ENCODE assay signal across 9 mouse cellular contexts in the genomic region with DNA sequence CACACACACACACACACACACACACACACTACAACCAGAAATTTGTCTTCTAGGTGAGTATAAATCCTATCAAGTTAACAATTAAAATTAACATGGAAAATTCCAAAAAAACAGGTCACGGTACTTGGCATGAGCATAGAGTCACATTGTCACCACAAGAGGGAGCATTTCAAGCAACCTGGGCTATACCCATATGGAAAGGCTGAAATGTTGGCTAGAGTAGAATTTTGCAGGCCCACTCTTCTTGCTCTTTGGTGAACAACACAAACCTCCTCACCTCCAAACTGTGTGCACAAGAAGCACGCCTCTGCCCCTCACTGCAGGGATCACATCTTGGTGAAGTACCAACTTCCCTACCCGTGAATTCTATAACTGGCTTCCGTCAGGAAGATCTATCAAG. TPM values are rescaled to one million over a fixed set of nuclear protein-coding genes. Genes with fewer than 3 reads are reported as not detected.
DNase-seq lines count a peak whose midpoint lies in the region; ATAC-seq lines count a peak whose summit lies in the region.
"Had no signal": no experiment of that assay in that cellular context is flagged by ENCODE, and none has a peak within 500 bp of the region (broad histone marks: within the 10 kb centered on the region; RNA-seq: fewer than 3 reads in every experiment).

No protein-coding gene starts in this region.

- H3K27ac ChIP-seq in midbrain, embryonic 10.5 days (replicated peaks): no peak overlapping the region
- H3K27ac ChIP-seq in midbrain, embryonic 15.5 days: no peak overlapping the region
- H3K27ac ChIP-seq: heart, embryonic 15.5 days had no signal

- H3K4me3 ChIP-seq in midbrain, embryonic 10.5 days: no peak overlapping the region
- H3K4me3 ChIP-seq in midbrain, embryonic 15.5 days: no peak overlapping the region
- H3K4me3 ChIP-seq: heart, embryonic 15.5 days had no signal

- H3K36me3 ChIP-seq in midbrain, embryonic 10.5 days: no peaks in the 10 kb centered on the region
- no peaks in the 10 kb centered on the region for H3K36me3 ChIP-seq in midbrain, embryonic 15.5 days (replicated peaks)
- H3K36me3 ChIP-seq: heart, embryonic 15.5 days had no signal

- no peak for ATAC-seq in midbrain, embryonic 15.5 days (replicated peaks)

- DNase-seq in adrenal gland, adult 2 months: peak; percentile 44
- DNase-seq in adrenal gland, postnatal 4 days (ENCODE audit: low spot score in 2 of 2): no peak
- peak; percentile 27 for DNase-seq in midbrain, embryonic 10.5 days (ENCODE audit: low spot score)
- peak; percentile 54 to 56 for DNase-seq in cerebellum, adult 18-20 months
- DNase-seq in kidney, adult 9 months: peak; percentile 61
- peak; percentile 33 for DNase-seq in retina, postnatal 7 days (ENCODE audit: low read depth, low spot score)
- no peak for DNase-seq in spleen, postnatal 4 days (ENCODE audit: low spot score in 2 of 2)

- H3K9ac ChIP-seq in midbrain, embryonic 15.5 days: no peak overlapping the region
- H3K9ac ChIP-seq: heart, embryonic 15.5 days had no signal

- H3K4me2 ChIP-seq in midbrain, embryonic 15.5 days: no peak overlapping the region
- H3K4me2 ChIP-seq: heart, embryonic 15.5 days had no signal

- peaks cover 22% of the 10 kb centered on the region for H3K4me1 ChIP-seq in midbrain, embryonic 10.5 days
- peaks cover 22% of the 10 kb centered on the region for H3K4me1 ChIP-seq in midbrain, embryonic 15.5 days

- H3K27me3 ChIP-seq in midbrain, embryonic 10.5 days (ENCODE audit: low read depth, poor library complexity, severe bottlenecking): no peaks in the 10 kb centered on the region
- H3K27me3 ChIP-seq in midbrain, embryonic 15.5 days (replicated peaks): no peaks in the 10 kb centered on the region
- H3K27me3 ChIP-seq: heart, embryonic 15.5 days had no signal

- no peaks in the 10 kb centered on the region for H3K9me3 ChIP-seq in midbrain, embryonic 10.5 days (replicated peaks)
- H3K9me3 ChIP-seq in midbrain, embryonic 15.5 days: no peaks in the 10 kb centered on the region
- H3K9me3 ChIP-seq: heart, embryonic 15.5 days had no signal

- WGBS in midbrain, embryonic 10.5 days: 54% methylated on average over 4 of the region's 4 CpGs
- 51% methylated on average over 4 of the region's 4 CpGs for WGBS in midbrain, embryonic 15.5 days

RNA-seq across cellular contexts. Expression of a gene that starts 2.9 kb away (rescaled TPM):
- total RNA-seq in adrenal gland, adult 2 months (2021): 10 to 100 TPM; 13.9 to 15.2 TPM
- polyA plus RNA-seq in adrenal gland, adult 2 months (2012; rRNA removed): 4.3 and 6.6 TPM in 2 replicates
- 10 to 100 TPM; 13.2 to 13.4 TPM for total RNA-seq in adrenal gland, postnatal 4 days (2021)
- polyA plus RNA-seq in midbrain, embryonic 10.5 days (2016; fragmentation: Nextera tagmentation; extraction: Ambion mirVana): 34.0 and 35.4 TPM in 2 replicates
- polyA plus RNA-seq in midbrain, embryonic 15.5 days (2015; fragmentation: Nextera tagmentation; extraction: Ambion mirVana): 16.7 and 18.5 TPM in 2 replicates

RNA-seq across cellular contexts. Expression of a gene that starts 12.9 kb away (rescaled TPM):
- 100 to 1,000 TPM; 804 to 889 TPM for total RNA-seq in adrenal gland, adult 2 months (2021)
- 521 and 639 TPM in 2 replicates for polyA plus RNA-seq in adrenal gland, adult 2 months (2012; rRNA removed)
- 100 to 1,000 TPM; 411 to 420 TPM for total RNA-seq in adrenal gland, postnatal 4 days (2021)
- polyA plus RNA-seq in midbrain, embryonic 10.5 days (2016; fragmentation: Nextera tagmentation; extraction: Ambion mirVana): 924 and 1,153 TPM in 2 replicates
- polyA plus RNA-seq in midbrain, embryonic 15.5 days (2015; fragmentation: Nextera tagmentation; extraction: Ambion mirVana): 484 and 515 TPM in 2 replicates

RNA-seq across cellular contexts. Expression of a gene that starts 34.4 kb away (rescaled TPM):
- 10 to 100 TPM; 28.2 to 31.9 TPM for total RNA-seq in adrenal gland, adult 2 months (2021)
- 6.9 and 9.4 TPM in 2 replicates for polyA plus RNA-seq in adrenal gland, adult 2 months (2012; rRNA removed)
- 10 to 100 TPM; 30.1 to 33.8 TPM for total RNA-seq in adrenal gland, postnatal 4 days (2021)
- polyA plus RNA-seq in midbrain, embryonic 10.5 days (2016; fragmentation: Nextera tagmentation; extraction: Ambion mirVana): 82.1 and 96.4 TPM in 2 replicates
- polyA plus RNA-seq in midbrain, embryonic 15.5 days (2015; fragmentation: Nextera tagmentation; extraction: Ambion mirVana): 53.1 and 61.1 TPM in 2 replicates

RNA-seq across cellular contexts. Expression of a gene that starts 34.4 kb away (rescaled TPM):
- 10 to 100 TPM; 26.0 to 26.2 TPM for total RNA-seq in adrenal gland, adult 2 months (2021)
- polyA plus RNA-seq in adrenal gland, adult 2 months (2012; rRNA removed): 56.9 and 73.6 TPM in 2 replicates
- total RNA-seq in adrenal gland, postnatal 4 days (2021): 10 to 100 TPM; 43.4 to 48.4 TPM
- 88.4 and 91.6 TPM in 2 replicates for polyA plus RNA-seq in midbrain, embryonic 10.5 days (2016; fragmentation: Nextera tagmentation; extraction: Ambion mirVana)
- polyA plus RNA-seq in midbrain, embryonic 15.5 days (2015; fragmentation: Nextera tagmentation; extraction: Ambion mirVana): 88.0 and 91.9 TPM in 2 replicates

RNA-seq across cellular contexts. Expression of a gene that starts 50.9 kb away (rescaled TPM):
- 1 to 10 TPM; 1.2 to 2.6 TPM for total RNA-seq in adrenal gland, adult 2 months (2021)
- 5.5 and 6.7 TPM in 2 replicates for polyA plus RNA-seq in adrenal gland, adult 2 months (2012; rRNA removed)
- total RNA-seq in adrenal gland, postnatal 4 days (2021): 1 to 10 TPM; 7.5 to 9.3 TPM
- polyA plus RNA-seq in midbrain, embryonic 10.5 days (2016; fragmentation: Nextera tagmentation; extraction: Ambion mirVana): 5.4 and 6.5 TPM in 2 replicates
- 9.5 and 9.7 TPM in 2 replicates for polyA plus RNA-seq in midbrain, embryonic 15.5 days (2015; fragmentation: Nextera tagmentation; extraction: Ambion mirVana)

Comparison
In these comparisons a context has a peak if more than half of its experiments do, and no peak if none do; other contexts are left out.
1. DNase-seq: peak in adrenal gland, adult 2 months (single experiment), midbrain, embryonic 10.5 days (single experiment), cerebellum, adult 18-20 months (2 of 2), kidney, adult 9 months (single experiment) and retina, postnatal 7 days (single experiment); none in adrenal gland, postnatal 4 days (0 of 2) and spleen, postnatal 4 days (0 of 2).